Mouse (Mus musculus) bone marrow macrophage, adult 2 months (primary cell): ENCODE data around the gene Wdr64.

Experiments
- CTCF ChIP-seq: IDR thresholded peaks from 2 replicates; pipeline ENCODE4 v1.5.1; 2012; ENCODE audit warnings: low read depth, mild to moderate bottlenecking, low read length, moderate library complexity
- POLR2A ChIP-seq: IDR thresholded peaks from 2 replicates; pipeline ENCODE4 v1.6.1; 2012; ENCODE audit warnings: mild to moderate bottlenecking, low read depth, low read length, borderline replicate concordance

GRCm38 (mm10) chr1:175677459-175677858 is 20.9 kb upstream of the Wdr64 start:
- TF ChIP-seq POLR2A (no peak), CTCF (no peak)
